Mouse (Mus musculus) CH12.LX (cell line): ENCODE measurements at regions not wholly inside any gene's neighbourhood (a gene's known extent, or its start where the extent isn't known, plus 50 kb on each side); places are given as distances from the start of the nearest gene placed in this dataset.

ENCODE experiments used
- CTCF ChIP-seq, 2 experiments: IDR thresholded peaks in 1 of 2; conservative IDR thresholded peaks in 1 of 2; 2 replicates each; pipeline ENCODE4 v1.5.1; 2011 to 2012; ENCODE audit warnings: low read depth in 2 of 2, low read length in 2 of 2, improper control_type of control experiment in 1 of 2, inconsistent platforms in 1 of 2, mild to moderate bottlenecking in 1 of 2, moderate library complexity in 1 of 2
- IRF4 ChIP-seq: IDR thresholded peaks from 2 replicates; pipeline ENCODE4 v1.6.1; 2014; ENCODE audit warnings: low read depth, mild to moderate bottlenecking, inconsistent platforms, low read length, improper control_type of control experiment
- MAX ChIP-seq: IDR thresholded peaks from 2 replicates; pipeline ENCODE4 v1.6.1; 2011; ENCODE audit warnings: low read length, improper control_type of control experiment
- POLR2A ChIP-seq: IDR thresholded peaks from 2 replicates; pipeline ENCODE4 v1.6.1; 2011; ENCODE audit warnings: low read depth, mild to moderate bottlenecking, improper control_type of control experiment, low read length

GRCm38 (mm10) chr11:6769437-6769765 lies 68.1 kb downstream of the Gm11983 start:
- TF ChIP-seq POLR2A (no peak), CTCF (conservative IDR thresholded peaks at IDR 0.05 in 1 of 2, IDR thresholded peaks at IDR 0.05 in 1 of 2; ENCODE audit: low read depth in 2 of 2, low read length in 2 of 2) (no peak), MAX (no peak), IRF4 (no peak)
